Comparison of ENCODE assay signal across 16 mouse cellular contexts in the genomic region with DNA sequence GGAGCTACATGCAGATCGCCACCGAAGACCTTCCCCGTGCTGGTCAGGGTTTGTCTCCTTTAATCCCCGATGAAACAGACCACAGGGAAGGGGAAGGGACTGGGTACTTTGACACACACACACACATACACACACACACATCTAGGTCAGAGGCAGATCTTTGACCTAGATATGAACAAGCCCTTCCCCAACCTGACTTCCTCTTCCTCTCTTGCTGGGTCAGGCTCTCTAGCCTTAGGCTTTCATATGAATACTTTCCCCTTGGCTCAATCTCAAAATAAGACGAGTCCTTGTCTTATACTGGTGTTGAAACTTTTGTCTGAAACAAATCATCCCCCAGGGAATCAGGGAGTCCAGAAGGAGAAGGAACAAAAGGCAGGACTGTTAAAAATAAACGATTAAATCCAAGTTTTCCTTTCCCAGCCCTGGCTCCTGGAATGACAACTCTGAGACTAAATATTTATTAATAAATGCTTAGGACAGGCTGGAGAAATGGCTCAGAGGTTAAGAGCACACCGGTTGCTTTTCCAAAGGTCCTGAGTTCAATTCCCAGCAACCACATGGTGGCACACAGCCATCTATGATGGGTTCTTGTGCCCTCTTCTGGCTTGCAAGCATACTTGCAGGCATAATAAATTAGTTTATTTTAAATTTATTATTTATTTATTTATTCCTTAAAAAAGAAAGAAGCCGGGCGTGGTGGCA. TPM values are rescaled to one million over a fixed set of nuclear protein-coding genes. Genes with fewer than 3 reads are reported as not detected.
DNase-seq lines count a peak whose midpoint lies in the region; ATAC-seq and TF ChIP-seq lines count a peak whose summit lies in the region.
"Had no signal": no experiment of that assay in that cellular context is flagged by ENCODE, and none has a peak within 500 bp of the region (broad histone marks: within the 10 kb centered on the region; RNA-seq: fewer than 3 reads in every experiment).

No protein-coding gene starts in this region.

- 39% methylated on average over 9 of the region's 9 CpGs for WGBS in thymus, adult 2 months
- WGBS in intestine, embryonic 15.5 days: 68% methylated on average over 9 of the region's 9 CpGs

- peak; percentile 31 for DNase-seq in kidney, adult 9 months
- DNase-seq in kidney, postnatal 4 days: no peak
- peak; percentile 46 for DNase-seq in thymus, adult 2 months
- no peak for DNase-seq in thymus, adult 18-20 months
- DNase-seq in induced T-regulatory cell, adult 2 months (ENCODE audit: low read depth): peak; percentile 35
- no peak for DNase-seq in embryo, embryonic 11 days
- no peak for DNase-seq in cerebellum, adult 9-11 months
- DNase-seq: gastrocnemius, postnatal 14 days had no signal

- peaks cover 31% of the 10 kb centered on the region for H3K4me1 ChIP-seq in thymus, adult 2 months (replicated peaks; ENCODE audit: control insufficient read depth, insufficient read depth, low read length)
- H3K4me1 ChIP-seq in intestine, embryonic 15.5 days (replicated peaks): peaks cover 6% of the 10 kb centered on the region

- no peak overlapping the region for H3K4me2 ChIP-seq in intestine, embryonic 15.5 days (replicated peaks)
- H3K4me2 ChIP-seq: midbrain, embryonic 13.5 days had no signal

- no peaks in the 10 kb centered on the region for H3K9me3 ChIP-seq in intestine, embryonic 15.5 days
- H3K9me3 ChIP-seq: midbrain, embryonic 13.5 days had no signal

- TF ChIP-seq POLR2A in thymus, adult 2 months (IDR thresholded peaks at IDR 0.05; ENCODE audit: control insufficient read depth, extremely low read depth, insufficient read depth, low read length, poor library complexity): no peak

- no peak overlapping the region for H3K9ac ChIP-seq in intestine, embryonic 15.5 days
- H3K9ac ChIP-seq: liver, embryonic 14.5 days; midbrain, embryonic 13.5 days had no signal

- H3K36me3 ChIP-seq in thymus, adult 2 months (ENCODE audit: control insufficient read depth, insufficient read depth, low read length): no peaks in the 10 kb centered on the region
- no peaks in the 10 kb centered on the region for H3K36me3 ChIP-seq in intestine, embryonic 15.5 days
- H3K36me3 ChIP-seq: midbrain, embryonic 13.5 days had no signal

- H3K27ac ChIP-seq in thymus, adult 2 months (ENCODE audit: control insufficient read depth, insufficient read depth, low read length): peak overlapping the region; percentile 73
- no peak overlapping the region for H3K27ac ChIP-seq in intestine, embryonic 15.5 days
- H3K27ac ChIP-seq: kidney, postnatal 0 days; liver, embryonic 14.5 days; midbrain, embryonic 13.5 days had no signal

- H3K4me3 ChIP-seq in thymus, adult 2 months (ENCODE audit: control insufficient read depth, insufficient read depth, low read length): peak overlapping the region; percentile 11; the same call in 1 of the 2 replicates
- H3K4me3 ChIP-seq in intestine, embryonic 15.5 days (replicated peaks): no peak overlapping the region
- H3K4me3 ChIP-seq: midbrain, embryonic 13.5 days had no signal

- no peak for TF ChIP-seq CTCF in thymus, adult 2 months (IDR thresholded peaks at IDR 0.05; ENCODE audit: borderline replicate concordance, control insufficient read depth, extremely low read depth, insufficient read depth, low read length, poor library complexity)

- H3K27me3 ChIP-seq in thymus, adult 2 months (ENCODE audit: control insufficient read depth, insufficient read depth, low read length): no peaks in the 10 kb centered on the region
- no peaks in the 10 kb centered on the region for H3K27me3 ChIP-seq in intestine, embryonic 15.5 days (replicated peaks)
- H3K27me3 ChIP-seq: CH12.LX; midbrain, embryonic 13.5 days had no signal

- no peak for ATAC-seq in intestine, embryonic 15.5 days
- ATAC-seq: midbrain, embryonic 13.5 days had no signal

RNA-seq across cellular contexts. Expression of gene Olfr279, which starts 14.2 kb away (rescaled TPM):
- not detected in 2 replicates for polyA plus RNA-seq in thymus, adult 2 months (2012; rRNA removed)
- polyA plus RNA-seq in intestine, embryonic 15.5 days (2015; fragmentation: Nextera tagmentation; extraction: Ambion mirVana): not detected in 2 replicates
- polyA plus RNA-seq: forebrain, embryonic 11.5 days; hindbrain, embryonic 11.5 days; kidney, postnatal 0 days; liver, embryonic 14.5 days; midbrain, embryonic 13.5 days; small intestine, adult 2 months had no signal

RNA-seq across cellular contexts. Expression of gene Lalba, which starts 23.9 kb away (rescaled TPM):
- polyA plus RNA-seq in thymus, adult 2 months (2012; rRNA removed): 0.48 TPM in 1 of 2 replicates, not detected in the other
- 0.23 TPM in 1 of 2 replicates, not detected in the other for polyA plus RNA-seq in intestine, embryonic 15.5 days (2015; fragmentation: Nextera tagmentation; extraction: Ambion mirVana)
- polyA plus RNA-seq: hindbrain, embryonic 11.5 days; liver, embryonic 14.5 days; midbrain, embryonic 13.5 days; small intestine, adult 2 months had no signal

RNA-seq across cellular contexts. Expression of gene Kansl2, which starts 27.7 kb away (rescaled TPM):
- polyA plus RNA-seq in thymus, adult 2 months (2012; rRNA removed): 71.6 and 78.4 TPM in 2 replicates
- polyA plus RNA-seq in intestine, embryonic 15.5 days (2015; fragmentation: Nextera tagmentation; extraction: Ambion mirVana): 81.4 and 86.7 TPM in 2 replicates

RNA-seq across cellular contexts. Expression of gene OR5BS1P, which starts 36.7 kb away (rescaled TPM):
- not detected in 2 replicates for polyA plus RNA-seq in thymus, adult 2 months (2012; rRNA removed)
- not detected in 2 replicates for polyA plus RNA-seq in intestine, embryonic 15.5 days (2015; fragmentation: Nextera tagmentation; extraction: Ambion mirVana)
- polyA plus RNA-seq: forebrain, embryonic 11.5 days; hindbrain, embryonic 11.5 days; kidney, postnatal 0 days; liver, embryonic 14.5 days; midbrain, embryonic 13.5 days; small intestine, adult 2 months had no signal

RNA-seq across cellular contexts. Expression of gene Olfr281, which starts 54.0 kb away (rescaled TPM):
- polyA plus RNA-seq in thymus, adult 2 months (2012; rRNA removed): not detected in 2 replicates
- not detected in 2 replicates for polyA plus RNA-seq in intestine, embryonic 15.5 days (2015; fragmentation: Nextera tagmentation; extraction: Ambion mirVana)
- polyA plus RNA-seq: forebrain, embryonic 11.5 days; hindbrain, embryonic 11.5 days; kidney, postnatal 0 days; liver, embryonic 14.5 days; midbrain, embryonic 13.5 days; small intestine, adult 2 months had no signal

Comparison
In these comparisons a context has a peak if more than half of its experiments do, and no peak if none do; other contexts are left out.
1. DNase-seq: peak in kidney, adult 9 months (single experiment), thymus, adult 2 months (single experiment) and induced T-regulatory cell, adult 2 months (single experiment); none in kidney, postnatal 4 days (0 of 2), thymus, adult 18-20 months (0 of 2), embryo, embryonic 11 days (single experiment) and cerebellum, adult 9-11 months (single experiment).